Mouse (Mus musculus): ENCODE data around the gene Muc3. TPM values are rescaled to one million over a fixed set of nuclear protein-coding genes. Genes with fewer than 3 reads are reported as not detected.
"Not testable (repeated sequence)": the region's sequence is repeated elsewhere in the genome, so short reads cannot be mapped to it uniquely, and the experiment has no call there.

Muc3 gene
- total RNA-seq (2021) = not detected
- long read RNA-seq, experiment 1 = 0 reads
- long read RNA-seq, experiment 2 = 0 reads

DNA sequence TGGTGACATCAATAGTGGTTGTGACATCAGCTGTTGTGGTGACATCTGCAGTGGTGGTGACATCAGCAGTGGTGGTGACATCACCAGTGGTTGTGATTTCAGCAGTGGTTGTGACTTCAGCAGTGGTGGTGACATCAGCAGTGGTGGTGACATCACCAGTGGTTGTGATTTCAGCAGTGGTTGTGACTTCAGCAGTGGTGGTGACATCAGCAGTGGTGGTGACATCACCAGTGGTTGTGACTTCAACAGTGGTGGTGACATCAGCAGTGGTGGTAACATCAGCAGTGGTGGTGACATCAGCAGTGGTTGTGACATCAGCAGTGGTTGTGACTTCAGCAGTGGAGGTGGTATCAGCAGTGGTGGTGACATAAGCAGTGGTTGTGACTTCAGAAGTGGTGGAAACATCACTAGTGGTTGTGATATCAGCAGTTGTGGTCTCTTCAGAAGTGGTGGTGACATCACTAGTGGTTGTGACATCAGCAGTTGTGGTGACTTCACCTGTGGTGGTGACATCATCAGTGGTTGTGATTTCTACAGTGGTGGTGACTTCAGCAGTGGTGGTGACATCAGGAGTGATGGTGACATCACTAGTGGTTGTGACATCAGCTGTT, at the start of gene Muc3:
Gene Muc3 (minus strand): TSS at position 51 of the 611 bp plus-strand sequence.
- not testable (repeated sequence) for DNase-seq (ENCODE audit: low spot score)

GRCm38 (mm10) chr5:137194488-137195120, 45.5 kb upstream of the Muc3 start:
- DNase-seq (ENCODE audit: low spot score) = no peak

GRCm38 (mm10) chr5:137193279-137193952, 44.3 kb upstream of the Muc3 start:
- DNase-seq (ENCODE audit: low spot score) = no peak

GRCm38 (mm10) chr5:137189326-137189725, 40.2 kb upstream of the Muc3 start:
- DNase-seq (ENCODE audit: low spot score) = no peak

DNA sequence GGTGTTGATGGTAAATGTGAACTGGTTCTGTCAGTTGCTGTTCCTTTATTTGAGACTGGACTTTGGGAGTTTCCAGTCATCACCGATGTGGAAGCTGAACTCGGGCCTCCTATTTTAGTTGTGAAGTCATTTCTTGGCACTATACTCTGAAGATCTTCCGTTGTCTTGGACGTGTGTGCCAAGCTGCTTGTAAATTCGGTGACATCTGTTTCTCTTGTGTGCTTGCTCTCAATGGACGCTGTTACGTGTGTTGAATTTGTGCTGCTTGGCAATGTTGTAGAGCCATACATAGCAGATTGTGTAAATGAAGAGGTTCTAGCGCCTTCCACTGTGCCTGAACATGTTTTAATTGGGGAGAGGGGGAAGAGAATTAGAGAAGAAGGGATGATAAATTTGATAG, 36.2 kb upstream of the Muc3 start:
- DNase-seq (ENCODE audit: low spot score) = no peak

- no peak for DNase-seq (ENCODE audit: low spot score)
Measured at GRCm38 (mm10) chr5:137179646-137180374, 30.7 kb upstream of the Muc3 start.

DNA sequence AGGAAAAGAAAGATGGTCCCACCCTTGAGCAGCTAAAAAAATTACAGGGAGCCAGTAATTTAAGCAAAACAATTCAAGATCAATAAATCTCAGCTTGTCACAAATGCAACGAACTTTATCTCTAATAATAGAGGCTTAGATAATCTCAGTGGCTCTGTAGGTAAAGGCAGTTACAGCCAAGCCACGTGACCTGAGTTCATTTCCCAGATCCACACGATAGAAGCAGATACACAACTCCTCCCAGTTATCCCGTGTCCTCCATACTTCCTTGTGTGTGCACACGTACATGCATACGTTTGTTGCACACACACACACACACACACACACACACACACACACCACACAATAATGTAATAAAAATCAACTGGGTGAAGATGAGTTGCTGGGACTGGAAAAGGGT, 24.8 kb upstream of the Muc3 start:
- DNase-seq (ENCODE audit: low spot score) = no peak

DNA sequence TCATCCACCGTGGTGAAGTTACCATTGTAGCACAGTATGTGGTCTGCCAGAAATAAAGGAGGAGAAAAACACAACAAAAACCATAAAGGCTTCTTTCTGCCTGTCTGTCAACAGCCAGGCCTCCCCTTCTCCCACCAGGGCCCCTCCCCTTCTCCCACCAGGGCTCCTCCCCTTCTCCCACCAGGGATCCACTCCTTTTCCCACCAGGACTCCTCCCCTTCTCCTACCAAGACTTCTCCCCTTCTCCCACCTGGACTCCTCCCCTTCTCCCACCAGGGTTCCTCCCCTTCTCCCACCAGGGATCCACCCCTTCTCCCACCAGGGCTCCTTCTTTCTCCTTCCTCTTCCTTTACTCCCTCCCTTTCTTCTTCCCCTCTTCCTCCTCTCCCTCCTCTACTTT, 23.5 kb upstream of the Muc3 start:
- DNase-seq (ENCODE audit: low spot score) = no peak

DNA sequence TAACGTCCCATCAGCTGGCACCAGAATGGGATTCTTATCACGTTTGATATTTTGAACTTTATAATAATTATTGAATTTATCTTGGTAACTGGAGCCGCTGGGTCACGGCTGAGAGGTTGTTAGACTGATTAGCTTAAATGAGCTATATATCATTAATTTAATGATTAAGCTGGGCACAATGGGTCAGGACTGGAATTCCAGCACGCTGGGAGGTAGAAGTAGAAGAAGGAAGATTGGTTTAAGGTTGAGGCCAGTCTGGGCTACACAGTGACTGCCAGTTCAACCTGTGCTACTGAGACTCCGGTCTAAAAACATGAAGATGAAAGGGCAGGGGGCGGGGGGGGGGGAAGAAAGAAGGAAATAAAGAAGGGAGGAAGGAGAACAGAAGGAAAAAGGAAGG, 22.4 kb upstream of the Muc3 start:
- DNase-seq (ENCODE audit: low spot score) = no peak

GRCm38 (mm10) chr5:137170836-137171380, 21.8 kb upstream of the Muc3 start:
- no peak for DNase-seq (ENCODE audit: low spot score)

DNA sequence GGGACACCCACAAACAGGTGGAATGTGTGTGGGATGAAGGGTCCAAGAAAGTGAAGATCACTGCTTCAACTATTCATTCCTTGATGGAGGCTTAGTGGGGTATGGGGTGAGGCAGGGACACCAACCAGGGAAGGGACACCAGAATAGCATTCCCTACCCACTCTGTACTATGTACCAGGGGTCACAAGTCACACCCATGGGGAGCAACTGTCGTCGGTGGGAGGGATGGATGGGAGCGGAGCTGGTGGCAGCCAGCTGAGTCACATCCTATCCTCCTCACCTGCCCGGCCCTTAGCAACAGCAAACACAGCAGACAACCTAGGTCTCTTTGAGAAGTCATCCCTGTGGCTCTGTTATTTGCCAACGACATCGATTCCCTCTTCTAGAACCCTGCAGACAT, 18.4 kb upstream of the Muc3 start:
- DNase-seq (ENCODE audit: low spot score) = no peak

GRCm38 (mm10) chr5:137166012-137166411, 16.9 kb upstream of the Muc3 start:
- DNase-seq (ENCODE audit: low spot score) = no peak

GRCm38 (mm10) chr5:137161853-137162252, 12.7 kb upstream of the Muc3 start:
- no peak for DNase-seq (ENCODE audit: low spot score)

GRCm38 (mm10) chr5:137159461-137159860, 10.3 kb upstream of the Muc3 start:
- DNase-seq (ENCODE audit: low spot score) = peak; percentile 15

DNA sequence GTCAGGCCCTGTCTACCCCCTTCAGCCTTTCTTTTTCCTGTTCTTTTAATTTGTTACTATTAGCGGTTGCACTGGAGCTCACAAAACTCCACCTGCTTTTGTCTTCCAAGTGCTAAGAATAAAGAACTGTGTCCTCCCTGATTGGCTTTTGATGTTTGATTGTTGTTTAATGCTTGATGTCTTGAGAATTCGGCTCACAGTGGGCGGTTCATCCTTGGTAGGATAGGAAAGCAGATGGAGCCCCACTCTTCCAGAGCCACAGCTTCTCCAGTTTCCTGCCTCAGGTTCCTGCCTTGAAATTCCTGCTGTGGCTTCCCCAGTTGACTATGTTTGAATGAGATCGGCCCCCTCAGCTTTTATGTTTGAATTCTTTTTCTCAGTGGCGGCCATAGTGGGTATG, 4.2 kb upstream of the Muc3 start:
- no peak for DNase-seq (ENCODE audit: low spot score)

DNA sequence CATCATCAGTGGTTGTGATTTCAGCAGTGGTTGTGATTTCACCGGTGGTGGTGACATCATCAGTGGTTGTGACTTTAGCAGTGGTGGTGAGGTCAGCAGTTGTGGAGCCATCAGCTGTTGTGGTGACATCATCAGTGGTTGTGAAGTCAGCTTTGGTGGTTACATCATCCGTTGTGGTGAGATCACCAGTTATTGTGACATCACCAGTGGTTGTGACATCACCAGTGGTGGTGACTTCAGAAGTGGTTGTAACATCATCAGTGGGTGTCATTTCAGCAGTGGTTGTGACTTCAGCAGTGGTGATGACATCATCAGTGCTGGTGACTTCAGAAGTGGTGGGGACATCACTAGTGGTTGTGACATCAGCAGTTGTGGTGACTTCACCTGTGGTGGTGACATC, 3.5 kb upstream of the Muc3 start:
- no peak for DNase-seq (ENCODE audit: low spot score)

DNA sequence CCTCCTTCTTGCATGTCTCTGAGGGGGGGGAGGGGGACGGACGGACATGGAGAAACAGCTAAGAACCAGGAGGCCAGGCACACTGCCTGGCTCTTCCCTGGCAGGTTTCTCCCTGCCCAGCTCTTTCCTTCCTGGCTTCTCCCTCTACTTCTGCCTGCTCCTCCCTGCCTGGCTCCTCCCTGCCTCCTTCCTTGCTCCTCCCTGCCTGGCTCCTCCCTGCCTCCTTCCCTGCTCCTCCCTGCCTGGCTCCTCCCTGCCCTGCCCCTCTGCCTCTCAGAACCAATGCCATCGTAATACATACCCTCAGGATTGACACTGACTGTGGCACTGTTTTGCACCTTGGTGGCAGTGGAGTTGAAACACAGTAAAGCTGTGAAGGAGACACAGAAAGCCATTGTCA, 8.3 kb downstream of the Muc3 start:
- DNase-seq (ENCODE audit: low spot score) = no peak

DNA sequence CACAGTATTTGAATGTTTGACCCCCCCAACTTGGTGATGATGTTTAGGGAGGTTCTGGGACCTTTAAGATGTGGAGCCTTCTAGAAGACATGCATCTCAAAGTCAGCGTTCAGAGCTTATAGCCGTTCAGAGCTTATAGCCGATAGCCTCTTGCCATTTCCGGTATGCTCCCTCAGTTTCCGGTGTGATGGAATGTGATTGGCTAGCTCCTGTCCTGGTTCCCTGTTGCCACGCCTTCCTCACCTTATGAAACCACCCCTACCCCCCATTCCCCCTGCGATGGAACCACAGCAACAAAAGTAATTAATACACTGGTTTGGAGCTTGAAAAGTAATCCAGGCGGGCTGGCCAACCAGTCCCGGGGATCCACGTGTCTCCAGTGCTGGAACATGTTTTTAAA, 10.1 kb downstream of the Muc3 start:
- no peak for DNase-seq (ENCODE audit: low spot score)

GRCm38 (mm10) chr5:137134959-137135358, 14.2 kb downstream of the Muc3 start:
- DNase-seq (ENCODE audit: low spot score) = no peak

- peak; percentile 52 for DNase-seq (ENCODE audit: low spot score)
Measured at GRCm38 (mm10) chr5:137131490-137131889, 17.6 kb downstream of the Muc3 start.

- DNase-seq (ENCODE audit: low spot score) = no peak
Measured at GRCm38 (mm10) chr5:137129281-137129680, 19.8 kb downstream of the Muc3 start.

GRCm38 (mm10) chr5:137123516-137123915, 25.6 kb downstream of the Muc3 start:
- DNase-seq (ENCODE audit: low spot score) = no peak

All from gastrocnemius, adult 18-20 months (tissue).